Mouse (Mus musculus): ENCODE data around the gene Maml2.

The Maml2 gene

DNA sequence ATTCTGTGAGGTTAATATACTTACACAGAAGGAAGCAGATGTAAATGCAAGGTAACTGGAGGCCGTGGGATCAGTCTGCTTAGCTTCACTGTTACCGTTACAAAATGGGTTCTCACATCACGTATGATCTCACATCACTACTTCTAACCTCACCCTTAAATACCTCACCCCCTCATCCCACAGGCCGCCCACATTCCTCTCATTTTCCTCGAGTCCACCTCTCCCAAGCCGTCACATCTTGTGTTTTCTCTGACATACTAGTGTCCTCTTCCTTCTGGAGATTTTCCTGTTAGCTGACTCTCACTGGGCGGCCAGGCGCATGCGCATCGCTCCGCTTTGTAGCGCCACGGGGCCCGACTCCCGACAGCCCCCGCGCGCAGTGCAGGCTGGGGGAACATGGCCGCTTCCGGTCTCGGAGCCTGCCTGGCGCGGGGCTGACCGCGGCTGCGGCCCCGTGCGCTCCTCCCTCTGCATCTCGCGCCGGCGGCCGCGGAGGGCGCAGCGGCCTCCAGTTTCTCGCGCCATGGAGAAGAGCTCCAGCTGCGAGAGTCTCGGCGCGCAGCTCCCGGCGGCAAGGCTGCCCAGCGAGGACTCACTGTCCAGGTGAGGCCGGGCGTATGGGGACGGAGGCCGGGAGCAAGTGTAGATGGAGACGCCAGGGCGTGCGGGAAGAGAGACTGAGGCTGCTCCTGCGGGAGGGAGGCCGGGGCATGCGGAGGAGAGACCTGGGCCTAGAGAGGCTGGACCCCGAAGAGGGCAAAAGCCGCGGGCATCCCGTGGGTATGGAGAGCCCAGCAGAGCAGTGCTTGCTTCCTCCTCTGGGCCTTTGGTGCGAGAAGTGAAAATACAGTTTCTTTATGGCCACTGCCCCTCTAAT is 451.3 kb downstream of the Maml2 start:
- Histone ChIP-seq H3K36me3 (ENCODE audit: insufficient read depth, low read length) (peaks cover 4% of the 10 kb centered on the region; the same call in 1 of the 2 replicates), H3K9me3 (ENCODE audit: low read length) (peaks cover 29% of the 10 kb centered on the region), H3K4me1 (replicated peaks; ENCODE audit: low read depth, low read length) (no peaks in the 10 kb centered on the region; the same call in 1 of the 2 replicates), H3K27me3 (ENCODE audit: insufficient read depth, low read length) (no peaks in the 10 kb centered on the region), H3K4me3 (replicated peaks; ENCODE audit: low read length) (peak overlapping the region; percentile 98)
- no peak for TF ChIP-seq CTCF (conservative IDR thresholded peaks at IDR 0.05; ENCODE audit: low read length)
- TF ChIP-seq POU5F1 (IDR thresholded peaks at IDR 0.05; ENCODE audit: borderline replicate concordance, low read length), result no peak
- TF ChIP-seq NANOG (IDR thresholded peaks at IDR 0.05; ENCODE audit: borderline replicate concordance, low read length), result no peak

DNA sequence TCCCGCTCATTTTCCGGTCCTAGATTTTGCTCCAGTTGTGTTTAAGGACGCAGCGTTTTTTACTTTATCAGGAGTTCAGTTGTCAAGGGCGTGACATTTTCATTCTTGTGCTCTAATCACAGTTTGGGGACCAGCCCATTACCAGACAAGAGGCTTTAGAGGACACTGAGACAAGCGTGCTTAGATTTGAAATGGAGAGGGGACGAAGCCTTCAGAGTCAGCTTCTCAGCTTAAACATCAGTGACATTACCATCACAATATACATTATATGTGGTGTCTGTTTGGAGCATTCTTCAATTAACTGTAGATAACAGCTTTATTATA is 451.9 kb downstream of the Maml2 start:
- peaks cover 27% of the 10 kb centered on the region for H3K9me3 ChIP-seq (ENCODE audit: low read length)
- H3K4me3 ChIP-seq (replicated peaks; ENCODE audit: low read length), result peak overlapping the region; percentile 98
- peaks cover 4% of the 10 kb centered on the region; the same call in 1 of the 2 replicates for H3K36me3 ChIP-seq (ENCODE audit: insufficient read depth, low read length)
- TF ChIP-seq NANOG (IDR thresholded peaks at IDR 0.05; ENCODE audit: borderline replicate concordance, low read length) (no peak), CTCF (conservative IDR thresholded peaks at IDR 0.05; ENCODE audit: low read length) (no peak), POU5F1 (IDR thresholded peaks at IDR 0.05; ENCODE audit: borderline replicate concordance, low read length) (no peak)
- no peaks in the 10 kb centered on the region; the same call in 1 of the 2 replicates for H3K4me1 ChIP-seq (replicated peaks; ENCODE audit: low read depth, low read length)
- no peaks in the 10 kb centered on the region for H3K27me3 ChIP-seq (ENCODE audit: insufficient read depth, low read length)

DNA sequence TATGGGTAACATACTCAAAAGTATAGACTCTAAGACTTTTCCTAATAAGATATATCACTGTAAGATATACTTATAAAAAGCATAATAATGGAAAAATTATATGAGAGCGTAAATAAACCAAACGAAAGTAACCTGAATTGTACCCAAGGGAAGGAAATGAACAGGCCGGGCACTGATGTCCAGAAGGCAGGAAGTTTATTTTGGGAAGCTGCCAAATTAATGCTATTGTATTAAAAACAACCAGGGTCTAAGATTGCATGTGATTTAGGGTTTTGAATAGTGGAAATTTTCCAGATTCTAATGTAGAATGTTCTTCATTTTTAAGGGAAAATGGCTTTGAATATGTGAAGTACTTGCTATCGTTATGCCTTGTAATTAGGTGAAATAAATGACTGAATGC is 454.8 kb downstream of the Maml2 start:
- H3K27me3 ChIP-seq (ENCODE audit: insufficient read depth, low read length), result no peaks in the 10 kb centered on the region
- no peak for TF ChIP-seq POU5F1 (IDR thresholded peaks at IDR 0.05; ENCODE audit: borderline replicate concordance, low read length)
- no peak for TF ChIP-seq CTCF (conservative IDR thresholded peaks at IDR 0.05; ENCODE audit: low read length)
- TF ChIP-seq NANOG (IDR thresholded peaks at IDR 0.05; ENCODE audit: borderline replicate concordance, low read length), result no peak
- H3K36me3 ChIP-seq (ENCODE audit: insufficient read depth, low read length), result peaks cover 4% of the 10 kb centered on the region; the same call in 1 of the 2 replicates
- no peak overlapping the region for H3K4me3 ChIP-seq (replicated peaks; ENCODE audit: low read length)
- no peaks in the 10 kb centered on the region; the same call in 1 of the 2 replicates for H3K4me1 ChIP-seq (replicated peaks; ENCODE audit: low read depth, low read length)
- peaks cover 30% of the 10 kb centered on the region for H3K9me3 ChIP-seq (ENCODE audit: low read length)

Data from E14TG2a.4 (cell line).